Mouse (Mus musculus) stomach, adult 2 months (tissue): ENCODE results near the gene Axl. TPM values are rescaled to one million over a fixed set of nuclear protein-coding genes. Genes with fewer than 3 reads are reported as not detected.

Experiments used
- polyA plus RNA-seq: library from polyadenylated mRNA; depleted of rRNA; stranded (reverse); fragments of >200 nt; gene quantifications from 2 replicates; pipeline ENCODE4 v1.2.3, GENCODE M21; 2012; rRNA removed

Gene Axl
- 24.4 and 24.7 TPM in 2 replicates for polyA plus RNA-seq

DNA sequence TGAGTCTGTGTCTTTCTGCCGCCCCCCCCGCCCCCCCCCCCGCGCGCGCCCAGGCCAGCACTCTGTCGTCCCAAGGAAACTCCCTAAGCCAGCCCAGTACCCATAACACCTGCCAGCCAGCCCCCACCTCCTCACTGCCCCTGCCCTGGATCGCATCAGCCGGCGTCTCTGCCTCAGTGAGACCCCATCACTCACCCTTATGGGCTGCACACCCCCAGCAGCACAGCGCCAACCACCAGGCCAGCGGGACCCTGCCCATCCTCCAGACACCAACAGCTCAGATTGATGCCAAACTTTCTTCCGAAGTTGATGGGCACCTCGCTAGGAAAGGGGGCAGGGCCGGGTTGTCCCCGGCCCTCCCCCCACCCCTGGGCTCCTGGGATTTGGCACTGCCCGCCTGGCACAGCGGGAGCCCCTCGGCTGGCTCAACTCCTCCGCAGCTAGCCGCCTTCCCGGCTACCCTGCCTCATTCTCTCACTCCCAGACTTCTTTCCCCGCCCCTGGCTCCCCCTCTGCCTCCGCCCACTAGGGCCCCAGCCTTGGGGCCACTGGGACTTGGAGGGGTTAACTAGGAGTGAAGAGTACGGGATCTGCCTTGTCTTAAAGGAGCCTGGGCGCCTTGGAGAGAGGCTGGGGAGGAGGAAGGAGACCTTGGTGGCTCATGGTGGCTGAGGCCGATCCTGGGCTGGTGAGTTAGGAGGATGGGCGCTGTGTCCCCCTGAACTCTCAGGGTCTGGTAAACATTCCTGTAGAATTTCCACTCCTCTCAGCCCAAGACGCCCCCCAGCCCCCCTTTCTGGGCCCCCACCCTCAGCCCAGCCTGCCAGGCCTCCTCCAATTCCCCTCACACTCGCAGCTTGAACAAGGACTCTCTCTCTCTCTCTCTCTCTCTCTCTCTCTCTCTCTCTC is at the start of gene Axl:
TSS of gene Axl (minus strand) at position 486 of the 909 bp plus-strand sequence.

DNA sequence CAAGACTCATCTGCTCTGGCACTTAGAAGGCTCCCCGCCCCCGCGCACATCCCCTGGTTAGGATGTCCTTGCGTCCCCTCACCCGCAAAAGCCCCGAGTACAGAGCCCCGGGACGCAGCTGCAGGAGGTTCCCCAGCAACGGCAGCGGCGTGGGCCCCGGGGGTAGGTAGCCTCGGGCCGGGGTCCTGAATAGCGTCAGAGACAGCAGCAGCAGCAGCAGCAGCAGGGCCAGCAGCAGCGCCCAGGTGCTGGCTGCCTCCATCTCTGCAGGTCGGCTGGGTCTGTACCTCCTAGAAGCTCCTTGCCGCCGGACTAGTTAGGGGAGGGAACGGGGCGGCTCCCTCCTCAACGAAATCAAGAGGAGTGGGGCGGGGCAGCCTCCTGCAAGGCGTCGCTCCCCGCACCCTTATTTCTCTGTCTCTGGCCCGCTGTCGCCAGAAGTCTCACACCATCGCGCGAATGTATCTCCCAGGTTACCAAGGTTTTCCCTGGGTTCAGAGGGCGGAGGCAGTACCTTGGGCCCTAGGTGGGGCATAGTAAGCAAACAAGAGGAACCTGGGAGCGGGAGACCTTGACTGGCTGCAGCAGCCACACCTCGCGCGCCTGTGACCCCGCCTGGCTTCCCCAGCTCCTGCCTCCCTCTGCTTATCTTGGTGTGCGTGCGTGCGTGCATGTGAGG is 27.9 kb upstream of the Axl start, which contains the start of gene Cyp2s1:
TSS of gene Cyp2s1 (minus strand) at position 673 of the 679 bp plus-strand sequence.

DNA sequence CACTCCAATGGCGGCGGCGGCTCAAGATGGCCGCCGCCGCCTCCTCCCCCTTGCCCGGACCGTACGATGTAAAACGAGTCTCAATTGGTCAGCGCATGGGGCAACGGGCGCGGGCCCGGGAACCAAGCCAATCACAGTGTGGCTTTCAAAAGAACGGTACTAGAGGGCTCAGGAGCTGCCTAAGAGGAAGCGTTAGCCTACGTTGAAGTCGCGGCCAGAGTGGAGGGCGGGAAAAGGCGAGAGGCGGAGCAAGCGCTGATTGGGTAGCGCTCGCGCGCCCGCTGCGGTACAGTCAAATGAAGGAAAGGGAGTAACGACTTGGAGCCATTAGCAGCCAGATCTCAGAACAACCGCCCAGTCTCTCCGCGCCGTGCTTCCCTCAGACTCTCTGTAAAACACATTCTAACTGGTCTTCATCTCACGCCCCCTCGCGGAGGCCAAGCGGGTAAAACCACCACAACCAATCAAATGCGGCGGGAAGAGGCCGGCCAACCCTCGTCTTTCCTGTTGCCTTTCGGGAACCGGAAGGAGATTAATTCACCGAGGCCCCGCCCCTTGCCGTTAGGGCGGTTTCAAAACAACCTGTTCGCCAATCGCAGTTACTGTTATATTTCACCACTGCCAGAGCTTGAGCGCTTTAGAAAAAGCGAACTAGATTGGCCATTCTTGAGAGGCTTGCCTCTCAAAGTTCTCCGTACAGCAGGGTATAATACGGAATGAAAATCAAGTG is 33.6 kb downstream of the Axl start, which contains the start of gene Hnrnpul1:
TSS of gene Hnrnpul1 (minus strand) at position 20 of the 730 bp plus-strand sequence.

DNA sequence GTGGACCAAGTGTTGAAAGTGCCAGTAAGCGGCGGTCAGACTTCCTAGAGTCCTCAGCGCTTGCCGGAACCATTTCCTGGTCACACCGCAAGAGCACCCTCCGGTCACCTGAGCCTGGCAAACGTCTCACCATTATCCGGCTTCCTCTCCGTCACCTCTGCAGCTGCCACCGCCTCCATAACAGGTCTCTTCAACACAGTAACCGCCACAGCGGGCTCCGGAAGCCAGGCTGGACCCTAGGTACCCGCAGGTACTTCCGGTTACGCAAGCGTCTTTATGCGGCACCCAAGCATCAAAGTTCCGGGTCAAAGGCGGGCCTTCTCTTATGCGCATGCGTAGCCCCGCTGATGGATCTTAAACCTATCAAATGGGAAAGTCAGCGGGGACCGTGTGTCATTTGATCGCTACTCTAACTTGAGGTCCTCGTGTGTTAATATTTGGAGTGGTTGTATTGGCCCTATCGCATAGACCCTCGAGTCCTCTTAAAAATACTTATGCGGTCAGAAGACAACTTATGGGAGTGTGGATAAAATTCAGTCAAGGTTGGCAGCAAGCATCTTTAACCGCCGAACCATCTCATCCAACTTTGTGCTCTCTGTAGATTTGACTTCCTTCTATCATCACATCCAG is 69.6 kb downstream of the Axl start, which contains the start of gene Ccdc97:
TSS of gene Ccdc97 (minus strand) at position 301 of the 630 bp plus-strand sequence.

Other genes starting within 250 kb of the Axl start
- gene Ceacam2, start 248.8 kb downstream of the Axl start, polyA plus RNA-seq, result not detected in 2 replicates
- gene Erich4, start 172.8 kb downstream of the Axl start, polyA plus RNA-seq, result not detected in 2 replicates
- 43.1 and 44.3 TPM in 2 replicates for gene Dmac2, start 169.3 kb downstream of the Axl start, polyA plus RNA-seq
- gene B3gnt8, start 162.1 kb downstream of the Axl start, polyA plus RNA-seq, result 7.9 and 10.2 TPM in 2 replicates
- 233 and 278 TPM in 2 replicates for gene Bckdha, start 129.7 kb downstream of the Axl start, polyA plus RNA-seq
- gene Exosc5, start 129.5 kb downstream of the Axl start, polyA plus RNA-seq, result 50.2 and 58.9 TPM in 2 replicates
- 0.14 and 0.45 TPM in 2 replicates for gene Tmem91, start 113.5 kb downstream of the Axl start, polyA plus RNA-seq
- 16.9 and 24.4 TPM in 2 replicates for gene B9d2, start 107.9 kb downstream of the Axl start, polyA plus RNA-seq
- gene Tgfb1, start 101.7 kb downstream of the Axl start, polyA plus RNA-seq, result 11.9 and 17.6 TPM in 2 replicates
- 33.8 and 34.5 TPM in 2 replicates for gene Ccdc97, start 69.6 kb downstream of the Axl start, polyA plus RNA-seq
- 19.3 and 19.7 TPM in 2 replicates for gene Hnrnpul1, start 33.9 kb downstream of the Axl start, polyA plus RNA-seq
- 302 and 325 TPM in 2 replicates for gene Cyp2s1, start 28.2 kb upstream of the Axl start, polyA plus RNA-seq
- gene Cyp2b10, start 108.9 kb upstream of the Axl start, polyA plus RNA-seq, result 0.26 and 0.31 TPM in 2 replicates